Mouse (Mus musculus) Patski (cell line): ENCODE measurements around the gene Ddx1. TPM values are rescaled to one million over a fixed set of nuclear protein-coding genes. Genes with fewer than 3 reads are reported as not detected.

Experiments used
- ATAC-seq: fragments of 100-300 bp; one replicate; pipeline ENCODE4 v1.8.0; 2021
- CTCF ChIA-PET: fragments of 350-600 bp; sonication (Branson Sonifier 250); formaldehyde crosslinking; loops from one replicate; lab custom pipeline; 2022; ENCODE audit warnings: inconsistent platforms; lab: Charles Lee
- POLR2A ChIA-PET: fragments of 350-600 bp; sonication (Branson Sonifier 250); formaldehyde crosslinking; loops from one replicate; lab custom pipeline; 2022; ENCODE audit warnings: antibody characterized with exemption, inconsistent platforms; lab: Charles Lee
- DNase-seq: peaks from one replicate; pipeline ENCODE4 v3.0.0-alpha.2; 2011; ENCODE audit warnings: low read depth, low spot score
- H3K27me3 ChIP-seq: fragments of 371-371 bp; one replicate; pipeline ENCODE4 v1.5.1; 2021
- CTCF ChIP-seq: fragments of 100-300 bp; IDR thresholded peaks from one replicate; pipeline ENCODE4 v1.5.1; 2021
- in situ Hi-C: fragments of 300-500 bp; cut with MboI; formaldehyde crosslinking; loops from 3 replicates; pipeline ENCODE4 v1.11.1; 2018; ENCODE audit warnings: low pct_unique_long_range_greater_than_20kb, mixed read lengths
- polyA plus RNA-seq: library from polyadenylated mRNA; unstranded; gene quantifications from one replicate; pipeline ENCODE4 v1.2.3, GENCODE M21; 2021

Gene Ddx1
- polyA plus RNA-seq, 1 experiment from 2014 or later = 165 TPM

GRCm38 (mm10) chr12:13207099-13207498, 41.9 kb downstream of the Ddx1 start:
- in situ Hi-C loops = loop anchor here (25.0 kb wide), 1 partner anchor 445 kb away; no protein-coding TSS in a partner anchor
- no peaks in the 10 kb centered on the region for H3K27me3 ChIP-seq
- no peak for DNase-seq
- no peak for TF ChIP-seq CTCF
- ChIA-PET POLR2A (no interaction called here), CTCF (interaction anchor here (1.1 to 1.3 kb wide), 2 partner anchors 27 to 584 kb away, joined by 4 read pairs; no protein-coding TSS in a partner anchor)
- ATAC-seq = no peak

DNA sequence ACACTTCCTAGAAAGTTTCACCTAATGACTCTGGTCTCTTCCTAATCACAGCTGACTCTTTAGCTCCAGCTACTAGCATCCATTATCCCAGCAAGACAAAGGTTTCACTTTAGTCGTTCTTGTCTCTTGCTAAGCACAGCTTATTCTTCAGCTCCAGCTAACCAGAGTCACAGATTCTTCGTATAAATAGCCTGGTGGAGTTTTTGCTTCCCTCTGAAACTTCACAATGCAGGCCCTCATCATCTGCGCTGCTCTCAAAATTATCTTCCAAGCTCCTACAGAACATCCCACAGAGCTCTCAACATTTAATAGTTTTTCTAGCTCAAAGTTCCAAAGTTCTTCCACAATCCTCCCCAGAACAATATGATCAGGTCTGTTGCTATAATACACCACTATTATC, 43.3 kb downstream of the Ddx1 start:
- in situ Hi-C loops = loop anchor here (25.0 kb wide), 1 partner anchor 443 kb away; no protein-coding TSS in a partner anchor
- POLR2A ChIA-PET = interaction anchor here (0.7 to 1.1 kb wide), 2 partner anchors 9 to 98 kb away, joined by 4 to 5 read pairs; no protein-coding TSS in a partner anchor
- H3K27me3 ChIP-seq = no peaks in the 10 kb centered on the region
- ATAC-seq (no peak), DNase-seq (no peak)
- CTCF ChIA-PET = interaction anchor here (1.0 kb wide), 1 partner anchor 92 kb away, joined by 3 read pairs; no protein-coding TSS in a partner anchor
- TF ChIP-seq CTCF = no peak

GRCm38 (mm10) chr12:13202322-13202721, 46.7 kb downstream of the Ddx1 start:
- ChIA-PET POLR2A (no interaction called here), CTCF (interaction anchor here (1.3 kb wide), 1 partner anchor 42 kb away, joined by 3 read pairs; no protein-coding TSS in a partner anchor)
- DNase-seq (no peak), ATAC-seq (no peak)
- in situ Hi-C loops = loop anchor here (25.0 kb wide), 1 partner anchor 440 kb away; no protein-coding TSS in a partner anchor
- no peaks in the 10 kb centered on the region for H3K27me3 ChIP-seq
- no peak for TF ChIP-seq CTCF

DNA sequence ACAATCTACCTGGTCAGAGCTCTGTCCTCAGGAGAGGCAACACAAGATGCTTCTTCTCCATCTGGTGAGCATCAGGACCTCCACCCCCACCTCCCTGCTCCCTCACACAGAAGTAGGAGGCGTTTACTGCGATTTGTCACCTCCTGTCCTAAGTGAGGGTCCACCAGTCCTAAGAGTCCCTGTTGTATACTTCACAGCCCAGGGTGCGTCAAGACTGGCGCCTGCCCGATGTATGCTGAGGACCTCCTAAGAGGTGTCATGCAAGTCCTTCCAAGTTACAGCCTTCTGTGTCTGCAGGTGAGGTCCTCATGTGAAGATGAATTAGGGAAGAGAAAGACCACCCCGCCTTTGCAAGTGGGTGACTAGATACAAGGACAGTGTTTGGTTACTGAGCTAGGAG, 48.4 kb downstream of the Ddx1 start:
- ATAC-seq (no peak), DNase-seq (no peak)
- CTCF ChIA-PET = no interaction called here
- in situ Hi-C loops = loop anchor here (25.0 kb wide), 1 partner anchor 438 kb away; no protein-coding TSS in a partner anchor
- TF ChIP-seq CTCF = no peak
- POLR2A ChIA-PET = no interaction called here
- no peaks in the 10 kb centered on the region for H3K27me3 ChIP-seq

DNA sequence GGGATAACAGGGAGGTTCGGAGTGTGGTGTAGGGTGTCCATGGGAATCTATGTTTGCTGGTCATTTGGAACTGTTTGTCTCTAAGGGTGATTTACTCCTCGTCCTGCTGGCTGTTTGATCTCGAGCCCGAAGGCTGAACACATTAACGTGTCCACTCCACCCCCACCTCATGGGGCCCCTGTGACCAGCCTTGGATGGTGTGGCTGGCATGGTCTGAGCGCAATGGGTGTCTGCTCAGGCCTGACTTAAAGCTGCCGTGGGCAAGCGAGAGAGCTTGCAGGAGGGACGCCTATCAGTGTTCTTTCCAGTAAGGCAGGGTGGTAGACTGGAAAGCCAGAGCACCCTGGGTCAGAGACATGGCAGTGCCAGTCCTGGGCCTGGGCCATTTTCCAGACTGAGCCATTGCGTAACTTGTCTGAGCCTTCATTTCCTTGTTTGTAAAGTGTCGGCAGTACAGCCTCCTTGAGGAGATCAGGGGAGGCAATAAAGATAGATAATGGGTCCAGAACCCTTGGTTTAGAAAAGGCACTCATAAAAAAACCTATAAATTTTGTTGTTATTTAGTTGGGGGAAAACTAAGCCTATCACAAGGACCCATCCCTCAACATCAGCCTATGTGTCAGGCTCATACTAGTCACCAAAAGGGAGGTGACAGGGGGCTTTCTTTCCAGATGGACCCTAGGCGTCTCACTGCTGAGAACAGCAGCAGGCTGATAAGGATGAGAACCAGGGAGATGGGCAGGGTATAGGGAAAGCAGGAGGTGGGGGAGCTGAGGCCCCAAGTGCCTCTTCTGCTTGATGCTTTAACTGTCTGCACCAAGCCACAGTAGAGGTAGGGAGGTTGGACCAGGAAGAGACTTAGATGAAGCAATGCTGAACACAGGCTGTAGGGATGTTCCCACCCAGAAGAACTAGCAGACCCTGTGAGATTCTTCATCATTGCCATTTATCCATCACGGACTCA, 49.4 kb downstream of the Ddx1 start:
- no peaks in the 10 kb centered on the region for H3K27me3 ChIP-seq
- in situ Hi-C loops = loop anchor here (25.0 kb wide), 1 partner anchor 437 kb away; no protein-coding TSS in a partner anchor
- POLR2A ChIA-PET = no interaction called here
- DNase-seq = no peak
- CTCF ChIA-PET = no interaction called here
- ATAC-seq = no peak
- no peak for TF ChIP-seq CTCF

- POLR2A ChIA-PET = no interaction called here
- CTCF ChIA-PET = no interaction called here
- no peak for TF ChIP-seq CTCF
- DNase-seq = no peak
- no peaks in the 10 kb centered on the region for H3K27me3 ChIP-seq
- in situ Hi-C loops = no loop called here
- no peak for ATAC-seq
Observed at GRCm38 (mm10) chr12:13198157-13198556, 50.9 kb downstream of the Ddx1 start.

DNA sequence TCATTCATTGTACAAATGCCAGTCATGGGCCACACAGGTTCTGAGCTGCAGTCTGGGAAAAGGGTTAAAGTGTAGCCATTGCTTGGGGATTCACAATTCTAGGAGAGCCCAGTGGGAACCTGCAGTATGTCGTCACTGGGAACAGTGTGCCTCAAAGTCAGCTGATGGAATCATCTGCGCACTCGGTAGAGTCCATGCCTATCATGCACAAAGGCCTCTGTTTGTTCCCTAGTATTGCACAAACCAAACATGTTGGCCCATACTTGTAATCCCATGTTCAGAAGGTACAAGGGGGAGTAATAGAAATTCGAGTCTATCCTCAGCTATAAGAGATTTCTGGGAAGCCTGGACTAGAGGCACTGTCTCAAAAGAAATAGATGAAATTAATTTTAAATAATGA, 52.9 kb downstream of the Ddx1 start:
- ATAC-seq = no peak
- no peak for DNase-seq
- ChIA-PET CTCF (no interaction called here), POLR2A (interaction anchor here (0.9 kb wide), 1 partner anchor 10 kb away, joined by 4 read pairs; no protein-coding TSS in a partner anchor)
- no peak for TF ChIP-seq CTCF
- in situ Hi-C loops = no loop called here
- no peaks in the 10 kb centered on the region for H3K27me3 ChIP-seq

DNA sequence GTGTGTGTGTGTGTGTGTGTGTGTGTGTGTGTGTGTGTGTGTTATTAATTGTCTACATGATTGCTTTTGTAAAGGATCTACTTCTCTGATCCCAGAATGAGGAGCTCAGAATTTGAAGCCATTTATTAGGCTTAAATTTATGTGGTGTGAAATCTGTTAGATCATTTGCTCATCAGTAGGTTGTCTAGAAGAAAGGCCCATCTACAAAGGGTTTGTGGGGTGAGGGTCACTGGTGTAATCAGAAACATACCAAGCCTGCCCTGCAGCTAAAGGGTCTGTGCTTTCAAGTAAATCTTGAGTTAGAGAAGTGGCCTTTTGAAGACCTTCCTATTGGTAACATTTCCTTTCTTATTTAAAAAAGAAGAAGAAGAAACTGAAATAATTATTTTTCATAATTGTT, 53.5 kb downstream of the Ddx1 start:
- POLR2A ChIA-PET = no interaction called here
- in situ Hi-C loops = no loop called here
- H3K27me3 ChIP-seq = no peaks in the 10 kb centered on the region
- DNase-seq (no peak), ATAC-seq (no peak)
- no peak for TF ChIP-seq CTCF
- CTCF ChIA-PET = no interaction called here

DNA sequence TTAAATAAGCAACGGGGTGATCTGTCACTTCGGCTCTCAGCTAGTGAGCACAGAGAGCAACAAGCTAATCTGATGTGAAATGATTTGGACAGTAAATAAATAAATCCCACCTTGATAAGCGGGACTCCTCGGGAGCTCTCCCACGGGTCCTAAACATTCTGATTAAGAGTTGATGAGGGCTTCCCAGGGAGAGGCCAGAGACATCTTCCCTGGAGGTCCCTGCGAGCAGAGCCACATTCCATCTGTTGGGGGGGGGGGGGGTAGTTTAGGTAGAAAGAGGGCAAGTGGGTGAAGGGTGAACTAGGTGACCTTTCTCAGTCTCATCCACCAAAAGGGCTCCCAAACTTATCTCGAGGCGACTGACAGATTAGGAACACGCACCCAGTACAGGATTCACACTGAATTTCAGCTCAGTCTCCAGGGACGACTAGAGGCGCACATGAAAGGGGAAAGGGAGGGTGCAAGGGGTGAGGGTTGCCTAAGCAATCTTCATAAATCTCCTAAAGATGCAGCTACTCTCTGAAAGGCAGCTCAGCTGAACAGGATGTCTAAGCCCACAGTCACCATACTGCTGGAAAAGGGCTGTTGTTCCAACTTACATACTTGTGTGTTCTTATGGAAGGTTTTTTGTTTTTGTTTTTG, 60.8 kb downstream of the Ddx1 start:
- ATAC-seq (no peak), DNase-seq (no peak)
- POLR2A ChIA-PET = interaction anchor here (0.7 kb wide), 1 partner anchor 17 kb away, joined by 4 read pairs; no protein-coding TSS in a partner anchor
- no peaks in the 10 kb centered on the region for H3K27me3 ChIP-seq
- CTCF ChIA-PET = no interaction called here
- in situ Hi-C loops = no loop called here
- TF ChIP-seq CTCF = no peak

- no peaks in the 10 kb centered on the region for H3K27me3 ChIP-seq
- CTCF ChIA-PET = interaction anchor here (1.3 kb wide), 2 partner anchors 13 to 33 kb away, joined by 3 read pairs; no protein-coding TSS in a partner anchor
- ATAC-seq = no peak
- in situ Hi-C loops = no loop called here
- POLR2A ChIA-PET = interaction anchor here (0.8 kb wide), 1 partner anchor 8 kb away, joined by 3 read pairs; no protein-coding TSS in a partner anchor
- DNase-seq = no peak
- no peak for TF ChIP-seq CTCF
Observed at GRCm38 (mm10) chr12:13186209-13186608, 62.8 kb downstream of the Ddx1 start.
